Mouse (Mus musculus) left cerebral cortex, adult 9 months (tissue): ENCODE measurements at regions not wholly inside any gene's neighbourhood (a gene's known extent, or its start where the extent isn't known, plus 50 kb on each side); places are given as distances from the start of the nearest gene placed in this dataset.

ENCODE experiments used
- DNase-seq, 2 experiments: peaks; one replicate each; pipeline ENCODE4 v3.0.0; 2022; ENCODE audit warnings: low spot score in 2 of 2

DNA sequence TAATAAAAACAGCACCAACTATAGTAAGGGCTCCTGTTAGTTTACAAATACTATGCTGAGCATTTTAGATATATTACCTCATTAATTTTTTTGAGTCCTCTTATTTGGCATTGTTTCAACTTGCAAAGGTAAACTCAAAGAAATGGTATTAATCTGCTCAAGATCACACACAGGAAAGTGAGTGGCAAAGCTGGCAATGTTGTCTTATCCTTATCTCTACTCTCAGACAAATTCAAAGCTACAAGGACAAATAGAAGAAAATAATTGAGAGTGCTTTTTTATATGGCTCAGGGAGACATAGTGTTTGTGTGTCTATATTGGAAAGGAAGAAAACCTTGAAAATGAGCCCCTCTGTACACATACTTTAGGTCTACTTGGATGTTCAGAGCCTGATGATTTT, 411.9 kb upstream of the Mgat4c start:
- DNase-seq, result no peak

DNA sequence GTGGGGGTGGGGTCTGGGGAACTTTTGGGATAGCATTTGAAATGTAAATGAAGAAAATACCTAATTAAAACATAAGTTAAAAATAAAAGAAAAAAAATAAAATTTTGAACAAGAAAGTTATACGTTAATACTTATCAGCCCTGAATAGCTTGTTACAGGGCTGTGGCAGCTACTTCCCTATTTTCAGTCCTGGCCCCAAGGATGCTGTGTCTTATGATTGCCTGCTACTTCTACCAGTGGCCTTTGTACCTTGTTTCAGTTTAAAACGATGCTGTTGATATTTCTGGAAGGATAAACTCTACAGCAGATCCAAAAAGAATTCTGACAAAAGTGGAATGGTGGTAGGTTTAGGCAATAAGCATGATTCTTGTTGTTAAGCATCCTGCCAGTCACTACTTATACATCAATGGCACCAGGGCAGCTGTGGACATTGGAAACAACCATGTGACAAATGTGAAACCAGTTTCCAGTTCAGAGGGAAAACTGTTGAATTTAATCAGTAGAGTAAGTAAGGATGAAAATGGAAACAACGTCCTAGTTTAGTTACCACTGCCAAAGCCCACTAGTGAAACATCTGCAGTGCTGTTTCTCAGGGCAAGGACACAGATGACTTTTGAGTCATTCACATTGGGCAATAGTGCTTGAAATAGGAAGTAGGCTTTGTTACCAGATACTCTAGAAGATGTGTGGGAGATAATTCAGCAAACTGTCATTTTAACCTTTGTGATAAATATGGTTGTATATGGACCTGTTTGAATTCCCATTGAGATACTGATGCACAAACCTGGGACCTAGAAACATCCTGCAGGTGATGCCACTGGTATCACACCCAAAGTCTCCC, 409.6 kb upstream of the Mgat4c start:
- DNase-seq, result no peak

GRCm38 (mm10) chr10:101288082-101288481, 393.2 kb upstream of the Mgat4c start:
- DNase-seq, result no peak

- DNase-seq, result no peak
These were observed 379.0 kb upstream of the Mgat4c start for GRCm38 (mm10) chr10:101302138-101302780.

GRCm38 (mm10) chr10:101304075-101304474, 377.2 kb upstream of the Mgat4c start:
- no peak for DNase-seq

GRCm38 (mm10) chr10:101316659-101317338, 364.5 kb upstream of the Mgat4c start:
- DNase-seq, result no peak

DNA sequence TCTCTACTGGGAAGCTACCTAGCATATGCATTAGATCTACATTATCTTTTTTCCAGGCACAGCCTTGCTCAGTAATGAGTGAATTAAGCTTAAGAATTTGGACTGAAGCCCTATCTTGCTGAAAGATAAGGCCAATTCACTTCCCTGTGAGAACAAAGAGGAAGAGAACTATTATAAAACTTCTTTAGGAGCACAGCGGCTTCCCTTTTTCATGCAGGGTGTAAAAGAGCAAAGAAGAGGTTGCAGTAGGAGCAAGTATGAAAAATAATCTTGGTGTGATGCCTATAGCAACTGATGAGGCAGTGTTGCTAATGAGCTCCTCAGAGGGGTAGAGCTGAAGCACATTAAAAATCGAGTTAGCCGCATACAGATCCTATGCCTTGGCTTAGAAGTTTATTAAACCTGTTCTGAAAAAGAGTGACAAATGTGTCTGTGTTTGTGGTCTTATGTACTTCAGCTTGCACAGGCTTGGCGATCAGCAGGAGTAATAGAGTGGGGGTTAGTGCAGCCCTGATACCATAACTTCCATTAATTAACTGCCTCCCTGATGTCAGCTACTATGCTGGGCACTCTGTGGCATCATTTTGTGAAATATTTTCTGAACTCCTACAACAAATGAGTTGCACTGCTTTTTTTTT, 360.1 kb upstream of the Mgat4c start:
- DNase-seq, result no peak

GRCm38 (mm10) chr10:101324537-101324936, 356.8 kb upstream of the Mgat4c start:
- DNase-seq, result no peak

GRCm38 (mm10) chr10:101328545-101328944, 352.7 kb upstream of the Mgat4c start:
- no peak for DNase-seq

- DNase-seq, result no peak
These were observed 351.2 kb upstream of the Mgat4c start for GRCm38 (mm10) chr10:101330109-101330508.

- no peak for DNase-seq
These were observed 346.2 kb upstream of the Mgat4c start for GRCm38 (mm10) chr10:101335136-101335535.

DNA sequence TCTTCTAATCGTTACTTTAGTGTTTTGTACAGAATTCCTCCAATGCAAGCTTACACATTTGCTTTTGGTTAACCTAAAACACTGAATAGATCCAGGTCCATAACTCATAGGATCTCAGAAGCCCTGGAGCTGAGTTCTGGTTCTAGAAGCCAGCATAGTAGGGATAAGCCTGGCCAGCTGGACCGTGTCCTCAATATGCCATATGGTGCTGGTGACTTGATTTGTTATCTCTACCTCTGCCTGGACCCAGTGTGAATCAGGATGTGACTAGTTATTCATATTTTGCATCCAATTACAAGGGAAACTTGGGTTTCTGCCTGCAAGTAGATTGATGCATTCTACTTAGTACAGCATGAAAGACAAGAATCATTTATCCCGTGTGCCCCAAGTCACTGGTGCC, 341.7 kb upstream of the Mgat4c start:
- DNase-seq, result no peak

- no peak for DNase-seq
These were observed 330.9 kb upstream of the Mgat4c start for GRCm38 (mm10) chr10:101350198-101350897.

GRCm38 (mm10) chr10:101373850-101374581, 307.3 kb upstream of the Mgat4c start:
- DNase-seq, result peak in 1 of 2 experiments; percentile 8

- DNase-seq, result no peak
These were observed 287.9 kb upstream of the Mgat4c start for GRCm38 (mm10) chr10:101393416-101393815.

DNA sequence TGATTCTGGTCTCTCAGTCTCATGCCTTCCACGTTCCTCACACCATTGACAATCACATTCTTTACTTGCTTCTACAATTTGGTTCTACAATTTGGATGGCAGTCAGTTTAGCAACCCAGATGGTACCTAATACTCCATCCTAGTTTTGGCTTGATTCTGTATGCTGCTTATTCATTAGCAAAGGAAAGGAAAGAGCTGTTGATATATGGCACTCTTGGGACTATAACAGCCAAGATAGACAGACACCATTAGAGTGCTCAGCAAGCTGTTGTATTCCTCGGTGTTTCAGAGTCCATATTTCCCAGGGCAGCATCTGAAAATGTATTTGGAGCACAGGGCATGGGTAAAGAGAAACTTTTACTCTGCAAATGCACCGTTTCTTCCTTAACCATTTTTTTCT, 282.1 kb upstream of the Mgat4c start:
- no peak for DNase-seq

- no peak for DNase-seq
These were observed 266.0 kb upstream of the Mgat4c start for GRCm38 (mm10) chr10:101415262-101415661.

DNA sequence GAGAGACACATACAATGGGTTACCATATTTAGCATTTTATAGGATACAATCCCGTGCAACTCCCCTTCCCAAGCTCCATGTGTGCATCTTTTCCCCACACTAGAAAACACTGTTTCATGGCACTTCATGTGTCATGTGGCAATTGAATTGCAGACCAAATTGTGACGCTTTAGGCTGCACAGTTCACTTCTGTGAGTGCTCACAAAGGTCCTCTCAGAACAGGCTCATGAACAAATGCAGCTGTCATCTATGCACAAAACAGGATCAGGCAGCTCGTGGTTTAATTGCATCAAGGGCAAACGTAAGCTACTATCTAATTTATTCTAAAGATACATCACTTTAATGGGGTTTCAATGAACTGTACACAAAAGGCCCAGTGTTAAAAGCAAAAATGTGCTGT, 258.7 kb upstream of the Mgat4c start:
- no peak for DNase-seq
